Mouse (Mus musculus): Measurements from ENCODE around the gene Hephl1.

DNA sequence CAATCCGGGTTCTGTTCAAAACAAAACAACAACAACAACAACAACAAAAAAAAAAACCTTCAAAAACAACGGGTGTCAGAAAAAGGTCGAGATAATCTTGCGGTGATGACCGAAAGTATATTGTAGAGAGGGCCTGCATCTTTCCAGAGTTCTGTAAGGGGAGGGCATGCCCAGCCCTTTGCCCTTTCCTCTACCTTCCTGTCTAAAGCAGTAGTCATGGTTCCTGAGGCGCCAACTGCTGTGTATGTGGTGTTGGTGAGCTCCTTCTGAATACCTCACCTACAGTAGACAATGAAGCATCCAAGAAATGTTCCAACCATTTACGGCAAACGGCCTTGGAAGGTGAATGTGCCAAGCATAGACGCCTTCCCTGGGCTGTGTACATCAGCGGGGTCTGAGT is 66.2 kb downstream of the Hephl1 start:
- TF ChIP-seq POLR2A (IDR thresholded peaks at IDR 0.05; ENCODE audit: control insufficient read depth, extremely low read depth, insufficient read depth, low read length, poor library complexity) (no peak), CTCF (IDR thresholded peaks at IDR 0.05; ENCODE audit: borderline replicate concordance, control insufficient read depth, extremely low read depth, insufficient read depth, low read length, poor library complexity) (no peak; the same call in 1 of the 2 replicates)

Measured in thymus, adult 2 months (tissue).